Mouse (Mus musculus) heart, adult 2 months (tissue): Measurements from ENCODE around the gene Tlr9.

ENCODE experiments used
- CTCF ChIP-seq: fragments of 200-600 bp; IDR thresholded peaks from 2 replicates; pipeline ENCODE4 v1.8.1; 2022; ENCODE audit warnings: antibody characterized with exemption, mild to moderate bottlenecking, moderate library complexity
- EP300 ChIP-seq: fragments of 200-500 bp; IDR thresholded peaks from 2 replicates; pipeline ENCODE4 v1.6.1; 2011; ENCODE audit warnings: low read depth, low read length, control low read depth; ENCODE audit not compliant: insufficient read depth
- POLR2A ChIP-seq: fragments of 200-500 bp; IDR thresholded peaks from 2 replicates; pipeline ENCODE4 v1.6.1; 2011; ENCODE audit warnings: mild to moderate bottlenecking, low read depth, low read length, control low read depth; ENCODE audit not compliant: insufficient read depth

- TF ChIP-seq POLR2A (no peak), CTCF (no peak), EP300 (no peak)
Observed at GRCm38 (mm10) chr9:106237878-106238277, 15.5 kb downstream of the Tlr9 start.
